Mouse (Mus musculus): ENCODE results near the gene Siah3. TPM values are rescaled to one million over a fixed set of nuclear protein-coding genes. Genes with fewer than 3 reads are reported as not detected.

Gene Siah3
- polyA plus RNA-seq (2012; ENCODE audit: low replicate concordance) = 0.07 and 0.11 TPM in 2 replicates

DNA sequence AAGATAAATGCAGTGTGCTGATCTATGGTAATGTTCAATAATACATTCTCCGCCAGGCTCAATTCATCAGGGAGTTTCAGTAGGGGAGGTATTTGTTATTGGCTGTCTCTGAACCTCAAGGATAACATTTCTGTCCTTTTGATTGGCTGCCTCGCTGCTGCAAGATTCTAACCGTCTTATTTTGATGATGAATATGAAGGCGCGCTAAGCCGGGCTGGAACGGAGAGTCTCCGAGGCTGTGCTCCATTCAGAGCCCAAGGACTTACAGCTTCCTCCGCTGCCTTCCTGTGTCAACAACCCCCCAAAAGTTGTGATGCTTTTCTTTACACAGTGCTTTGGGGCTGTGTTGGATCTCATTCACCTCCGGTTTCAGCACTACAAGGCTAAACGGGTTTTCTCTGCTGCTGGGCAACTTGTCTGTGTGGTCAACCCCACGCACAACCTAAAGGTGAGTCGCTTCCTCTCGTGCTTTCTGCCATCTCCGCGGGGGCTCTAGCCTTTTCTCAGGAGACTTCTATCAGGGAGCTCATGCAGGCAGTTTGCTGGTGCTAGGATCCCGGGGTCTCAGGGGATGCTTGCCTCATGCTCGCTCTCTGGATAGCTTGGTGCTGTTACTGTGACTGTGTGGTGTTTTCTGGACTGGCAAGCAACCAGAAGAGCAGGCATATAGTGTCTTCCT, at the start of gene Siah3:
TSS of gene Siah3 (plus strand) at position 240 of the 679 bp plus-strand sequence.

Other genes with a start within 250 kb of the Siah3 start
- gene Cpb2, start 213.7 kb upstream of the Siah3 start, polyA plus RNA-seq (2012; ENCODE audit: low replicate concordance) = not detected in 2 replicates
- gene Zc3h13, start 171.6 kb upstream of the Siah3 start, polyA plus RNA-seq (2012; ENCODE audit: low replicate concordance) = 17.4 and 21.7 TPM in 2 replicates
- gene Spert, start 137.1 kb downstream of the Siah3 start, polyA plus RNA-seq (2012; ENCODE audit: low replicate concordance) = not detected in 2 replicates
- gene Erich6b, start 186.3 kb downstream of the Siah3 start, polyA plus RNA-seq (2012; ENCODE audit: low replicate concordance) = not detected in 2 replicates